Mouse (Mus musculus): Measurements from ENCODE around the gene Gm45713.
"Not testable (repeated sequence)": the region's sequence is repeated elsewhere in the genome, so short reads cannot be mapped to it uniquely, and the experiment has no call there.

Gene Gm45713

DNA sequence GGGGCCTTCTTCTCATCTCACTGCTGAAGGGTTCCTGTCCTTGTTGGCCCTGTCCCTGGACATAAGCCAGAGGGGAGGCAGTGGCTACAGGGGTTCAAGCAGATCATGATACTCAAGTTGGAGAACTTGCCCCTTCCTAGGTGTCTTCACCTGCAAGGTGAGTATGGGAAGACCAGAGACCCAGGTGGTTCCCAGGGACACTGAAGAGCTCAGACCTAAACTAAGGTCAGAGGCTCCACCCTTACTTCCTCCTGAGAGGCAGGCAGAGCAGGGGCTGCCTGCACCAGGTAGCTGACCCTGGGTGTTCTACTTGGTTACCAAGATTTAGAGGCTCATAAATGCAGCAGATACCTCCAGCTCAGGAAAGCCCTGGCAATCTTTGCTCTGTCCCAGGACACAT is 14.1 kb downstream of the Gm45713 start:
- DNase-seq, result no peak

DNA sequence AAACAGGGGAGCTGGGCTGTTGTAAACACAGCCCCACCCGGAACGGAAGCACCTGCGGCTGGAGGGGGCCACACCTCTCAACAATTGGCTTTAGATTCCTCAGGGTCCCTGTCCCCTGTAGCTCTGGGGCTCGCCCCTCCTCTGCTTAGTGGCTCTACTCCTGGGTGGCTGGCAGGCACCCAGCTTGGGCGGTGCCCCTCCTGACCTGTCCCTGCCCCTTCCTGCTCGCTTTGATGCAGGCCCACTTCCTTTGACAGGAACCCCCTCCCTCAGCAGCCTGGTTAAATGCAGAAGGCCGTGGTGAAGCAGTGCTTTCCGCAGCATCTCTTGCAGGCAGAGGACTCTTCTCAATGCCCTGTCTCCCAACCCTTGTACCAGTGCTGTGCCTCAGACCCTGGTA is 14.6 kb downstream of the Gm45713 start:
- peak; percentile 79 for DNase-seq

DNA sequence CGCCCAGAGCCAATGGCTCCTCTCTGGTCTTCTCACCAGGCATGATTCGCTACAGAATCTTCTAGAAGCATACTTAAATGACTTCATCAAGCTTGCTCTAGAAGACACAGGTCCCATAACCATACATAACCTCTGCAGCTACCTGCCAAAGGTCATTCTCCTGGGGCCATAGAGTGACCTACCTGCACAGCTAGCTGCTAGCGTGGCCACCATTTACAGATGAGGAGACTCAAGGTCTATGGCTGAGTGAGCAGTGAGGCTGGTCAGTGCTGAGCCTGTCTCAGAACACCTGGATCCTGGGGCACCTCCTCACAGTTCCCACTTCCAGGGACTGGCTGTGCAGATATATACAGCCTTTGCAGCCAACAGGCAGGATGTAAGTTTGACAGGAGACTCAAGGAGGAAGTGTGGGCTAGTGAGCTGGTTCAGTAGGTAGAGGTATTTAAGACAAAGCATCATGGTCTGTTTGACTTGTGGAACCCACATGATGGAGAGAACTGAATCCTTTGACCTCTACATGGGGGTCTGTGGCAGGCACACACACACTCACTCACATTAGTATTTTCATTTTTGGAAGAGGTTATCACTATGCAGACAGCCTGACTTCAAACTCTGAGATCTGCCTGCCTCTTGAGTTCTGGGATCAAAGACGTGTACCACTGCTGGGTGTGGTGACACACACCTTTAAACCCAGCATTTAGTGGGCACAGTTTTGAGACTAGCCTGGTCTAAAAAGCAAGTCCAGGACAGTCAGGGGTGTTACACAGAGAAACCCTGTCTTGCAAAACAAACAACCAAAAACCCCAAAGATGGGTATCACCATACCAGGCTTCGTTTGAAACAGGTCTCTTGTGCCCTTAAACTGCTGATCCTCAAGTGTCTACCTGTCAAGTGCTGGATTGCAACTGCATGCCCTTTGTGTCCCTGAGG is 16.0 kb downstream of the Gm45713 start:
- no peak for DNase-seq

DNA sequence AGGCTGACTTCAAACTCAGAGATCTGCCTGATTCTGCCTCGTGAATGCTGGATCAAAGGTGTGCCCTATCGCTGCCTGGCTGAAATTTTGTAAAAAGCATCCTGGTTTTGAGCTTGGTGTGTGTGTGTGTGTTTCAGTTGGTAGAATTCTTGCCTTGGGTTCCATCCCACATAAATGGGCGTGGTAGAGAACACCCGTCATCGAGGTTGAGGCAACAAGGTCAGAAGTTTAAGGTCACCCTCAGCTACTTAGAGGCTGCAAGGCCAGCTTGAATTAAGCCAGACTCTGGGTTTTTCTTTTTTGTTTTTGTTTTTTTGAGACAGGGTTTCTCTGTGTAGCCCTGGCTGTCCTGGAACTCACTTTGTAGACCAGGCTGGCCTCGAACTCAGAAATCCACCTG is 17.7 kb downstream of the Gm45713 start:
- no peak for DNase-seq

DNA sequence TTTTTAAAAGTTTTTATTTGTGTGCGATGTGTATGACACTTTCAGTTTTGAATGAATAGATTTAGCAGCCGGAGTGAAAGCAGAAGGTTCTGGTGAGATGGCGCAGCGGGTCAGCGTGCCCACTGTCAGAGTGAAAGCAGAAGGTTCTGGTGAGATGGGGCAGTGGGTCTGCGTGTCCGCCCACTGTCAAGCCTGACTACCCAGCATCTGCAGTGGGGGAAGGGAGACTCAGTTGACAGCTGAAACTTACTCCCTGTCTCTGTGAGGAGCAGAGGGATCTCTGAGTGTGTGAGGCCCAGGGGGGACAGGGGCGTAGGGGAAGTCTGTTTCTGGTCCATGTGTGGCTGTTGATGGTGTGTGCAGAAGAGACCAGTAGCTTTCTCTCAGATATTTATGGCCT is 18.5 kb downstream of the Gm45713 start:
- no peak for DNase-seq

DNA sequence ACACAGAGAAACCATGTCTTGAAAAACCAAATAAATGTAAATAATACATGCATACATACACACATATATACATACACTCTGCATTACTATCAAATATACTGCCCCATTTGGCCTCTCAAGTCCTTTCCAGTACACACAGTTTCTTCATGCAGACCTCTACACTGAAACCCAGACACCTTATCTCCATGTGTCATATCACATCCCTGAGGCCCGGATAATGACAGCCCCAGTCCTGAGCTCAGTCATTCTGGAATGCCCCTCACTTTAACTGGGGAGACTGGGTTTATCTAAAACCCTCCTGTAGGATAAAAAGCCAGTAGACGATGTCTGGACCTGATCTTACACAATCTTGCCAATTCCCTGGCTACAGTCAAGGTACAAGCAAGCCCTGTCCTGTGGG is 22.6 kb downstream of the Gm45713 start:
- DNase-seq, result no peak

DNA sequence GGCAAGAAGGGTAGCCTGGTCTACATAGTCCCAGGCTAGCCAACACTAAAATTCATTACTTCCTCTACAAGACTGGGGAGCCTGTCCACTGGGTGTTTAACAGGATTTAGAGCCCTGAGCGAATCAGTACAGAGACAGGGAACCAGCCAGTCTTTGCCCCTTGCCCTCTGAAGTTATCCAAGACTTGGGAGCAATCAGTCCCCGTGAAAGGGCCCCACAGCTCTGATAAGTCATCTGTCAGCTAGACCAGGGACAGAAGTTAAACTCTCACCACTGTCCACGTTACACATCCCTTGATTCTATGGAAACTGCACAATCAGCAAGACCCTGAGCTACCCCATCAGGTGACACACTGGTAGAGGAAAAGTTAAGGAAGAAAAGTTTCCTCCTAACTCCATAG is 23.5 kb downstream of the Gm45713 start:
- no peak for DNase-seq

DNA sequence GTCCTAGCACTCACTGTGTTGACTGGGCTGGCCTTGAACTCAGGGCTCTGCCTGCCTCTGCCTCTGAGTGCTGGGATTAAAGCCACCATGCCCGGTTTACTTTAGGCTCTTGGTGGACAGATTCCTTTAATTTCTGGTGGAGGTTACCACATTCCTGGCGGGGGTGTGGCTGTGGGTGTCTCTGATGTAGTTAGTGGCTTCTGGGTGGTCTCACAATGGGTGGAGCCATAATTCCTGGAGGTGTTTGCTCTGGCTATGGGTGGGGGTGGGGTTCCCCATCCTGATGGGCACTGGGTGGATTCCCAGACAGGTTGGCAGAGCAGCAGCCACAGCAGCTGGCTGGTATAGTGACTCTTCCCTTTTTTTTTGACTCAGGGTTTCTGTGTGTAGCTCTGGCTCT is 24.1 kb downstream of the Gm45713 start:
- DNase-seq, result no peak

DNA sequence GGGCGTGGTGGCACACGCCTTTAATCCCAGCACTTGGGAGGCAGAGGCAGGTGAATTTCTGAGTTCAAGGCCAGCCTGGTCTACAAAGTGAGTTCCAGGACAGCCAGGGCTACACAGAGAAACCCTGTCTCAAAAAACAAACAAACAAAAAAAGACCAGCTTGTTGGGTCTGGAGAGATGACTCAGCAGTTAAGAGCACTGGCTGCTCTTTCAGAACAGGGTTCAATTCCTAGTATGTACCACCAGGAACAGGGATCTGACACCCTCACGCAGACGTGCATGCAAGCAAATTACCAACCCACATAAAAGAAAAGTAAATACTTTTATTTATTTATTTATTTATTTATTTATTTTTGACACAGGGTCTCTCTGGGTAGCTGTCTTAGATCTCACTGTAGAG is 25.9 kb downstream of the Gm45713 start:
- not testable (repeated sequence) for DNase-seq

DNA sequence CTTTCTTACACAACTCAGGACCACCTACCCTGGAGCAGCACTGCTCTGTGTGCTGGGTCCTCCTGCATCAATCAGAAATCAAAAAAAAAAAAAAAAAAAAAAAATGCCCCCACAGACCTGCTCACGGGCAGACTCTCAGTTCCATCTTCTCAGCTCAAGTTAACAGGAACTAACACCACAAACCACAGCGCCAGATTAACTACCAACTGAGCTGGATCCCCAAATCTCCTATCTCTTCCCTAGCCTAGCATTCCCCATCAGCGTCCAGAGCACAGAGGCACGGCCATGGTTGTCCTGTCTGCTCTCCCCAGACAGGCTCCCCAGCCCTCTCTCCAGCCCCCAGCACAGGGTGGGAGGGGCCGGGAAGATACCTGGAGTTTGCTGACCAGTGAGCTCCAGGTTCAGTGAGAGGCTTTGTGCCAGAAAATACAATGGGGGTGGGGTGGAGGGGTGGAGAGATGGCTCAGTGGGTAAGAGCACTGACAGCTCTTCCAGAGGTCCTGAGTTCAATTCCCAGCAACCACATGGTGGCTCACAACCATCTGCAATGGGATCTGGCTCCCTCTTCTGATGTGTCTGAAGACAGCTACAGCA is 28.9 kb downstream of the Gm45713 start:
- no peak for DNase-seq

DNA sequence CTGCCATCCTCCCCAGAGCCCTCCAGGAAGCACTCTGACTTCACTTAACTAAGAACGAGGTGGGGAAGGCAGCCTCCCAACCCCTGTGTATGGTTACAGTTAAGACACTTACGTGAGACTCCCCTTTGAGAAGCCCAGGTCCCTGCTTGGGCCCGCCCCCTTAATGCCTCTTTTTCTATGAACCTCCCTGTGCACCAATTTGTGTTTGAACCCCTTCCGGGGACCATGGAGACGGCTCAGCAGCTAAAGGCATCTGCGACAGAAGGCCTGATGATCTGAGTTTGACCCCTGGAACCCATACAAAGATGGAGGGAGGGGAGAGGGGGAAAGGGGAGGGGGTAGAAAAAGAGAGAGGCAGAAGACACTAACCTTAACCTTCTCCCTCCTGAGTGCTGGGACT is 29.6 kb downstream of the Gm45713 start:
- no peak for DNase-seq

DNA sequence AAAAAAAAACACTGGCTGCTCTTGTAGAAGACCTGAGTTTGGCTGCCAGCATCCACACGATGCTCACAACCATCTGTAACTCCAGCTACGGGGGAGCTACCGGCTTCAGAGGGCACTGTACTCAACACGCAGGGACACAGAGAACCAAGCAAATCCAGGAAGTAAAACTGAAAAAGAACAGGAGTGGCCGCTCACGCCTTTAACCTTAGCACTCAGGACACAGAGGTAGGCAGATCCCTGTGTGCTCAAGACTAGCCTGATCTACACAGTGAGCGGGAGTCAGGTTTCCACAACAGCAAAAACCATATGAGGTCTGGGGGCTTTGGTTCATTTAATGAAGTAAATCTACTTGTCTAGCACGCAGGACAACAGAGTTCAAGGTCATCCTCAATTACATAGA is 30.5 kb downstream of the Gm45713 start:
- DNase-seq, result no peak

DNA sequence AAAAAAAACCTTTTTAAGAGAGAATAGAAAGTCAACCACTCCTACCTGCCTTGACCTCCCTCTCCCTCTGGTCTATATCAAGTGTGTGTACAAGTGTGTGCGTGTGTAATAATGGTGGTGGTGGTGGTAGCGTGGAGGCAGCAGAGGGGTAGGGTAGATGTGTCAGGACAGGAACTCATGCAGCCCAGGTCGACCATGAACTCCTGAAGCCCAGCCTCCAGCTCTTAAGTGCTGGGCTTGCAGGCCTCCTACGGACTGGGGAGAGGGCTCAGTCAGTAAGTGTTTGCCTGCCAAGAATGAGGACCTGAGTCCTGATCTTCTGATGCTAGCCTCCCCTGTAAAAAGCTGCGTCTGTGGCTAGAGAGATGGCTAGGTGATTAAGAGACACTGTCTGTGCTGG is 31.1 kb downstream of the Gm45713 start:
- DNase-seq, result no peak

DNA sequence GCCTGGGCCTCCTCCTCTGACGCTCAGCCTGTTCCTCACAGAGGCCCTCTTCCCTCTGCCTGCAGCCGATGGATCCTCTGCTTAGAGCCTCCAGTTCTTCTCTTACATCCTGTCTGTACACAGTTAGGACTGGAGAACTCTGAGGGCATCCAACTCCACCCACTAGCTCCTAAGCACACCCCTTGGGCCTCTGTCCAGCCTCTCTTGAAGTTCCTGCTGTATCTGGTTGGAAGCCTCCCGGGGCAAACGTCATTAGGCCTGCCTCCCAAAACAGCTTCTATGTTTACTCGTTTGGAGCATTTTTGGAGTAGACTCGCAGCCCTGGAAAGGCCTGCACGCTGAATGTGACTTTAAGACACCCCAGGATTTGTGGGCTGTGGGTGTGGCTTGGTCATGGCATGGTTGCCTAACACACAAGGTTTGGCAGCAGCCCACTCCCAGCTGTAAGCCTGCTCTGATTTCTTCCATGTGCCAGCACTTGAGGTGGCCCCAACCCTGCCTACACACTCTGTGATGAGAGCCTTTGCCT is 32.3 kb downstream of the Gm45713 start, which contains the start of gene Fcgrt:
TSS of gene Fcgrt (minus strand) at position 200 of the 529 bp plus-strand sequence.
- peak; percentile 95 for DNase-seq

DNA sequence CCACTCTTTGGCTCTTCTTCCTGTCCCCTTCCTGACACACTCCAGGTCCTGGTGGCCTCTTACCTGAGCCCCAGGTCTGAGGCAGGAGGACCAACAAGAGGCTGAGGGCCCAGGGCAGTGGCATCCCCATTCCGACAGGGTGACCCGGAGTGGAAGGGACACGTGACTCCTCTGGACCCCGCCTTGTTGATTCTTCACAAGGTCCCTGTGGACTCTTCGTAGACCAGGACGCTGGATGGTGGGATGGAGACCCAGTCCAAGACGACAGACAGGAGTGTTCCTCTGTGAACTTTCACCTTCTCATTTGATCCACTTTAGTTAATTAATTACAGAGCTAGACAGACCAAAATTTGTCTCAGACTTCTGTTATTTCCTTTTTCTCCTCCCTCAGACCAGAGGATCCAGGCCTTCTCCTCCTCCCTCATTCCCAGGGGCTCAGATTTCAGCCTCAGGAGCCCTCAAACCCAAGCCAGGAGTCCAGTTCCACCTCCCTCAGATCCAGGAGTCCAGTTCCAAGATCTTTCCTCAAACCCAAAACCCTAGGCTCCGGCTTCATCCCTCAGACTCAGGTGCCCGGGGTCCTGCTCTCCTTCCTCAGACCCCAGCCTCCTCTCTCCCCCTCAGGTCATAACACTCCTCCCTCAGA is 33.0 kb downstream of the Gm45713 start:
- DNase-seq, result peak; percentile 66

DNA sequence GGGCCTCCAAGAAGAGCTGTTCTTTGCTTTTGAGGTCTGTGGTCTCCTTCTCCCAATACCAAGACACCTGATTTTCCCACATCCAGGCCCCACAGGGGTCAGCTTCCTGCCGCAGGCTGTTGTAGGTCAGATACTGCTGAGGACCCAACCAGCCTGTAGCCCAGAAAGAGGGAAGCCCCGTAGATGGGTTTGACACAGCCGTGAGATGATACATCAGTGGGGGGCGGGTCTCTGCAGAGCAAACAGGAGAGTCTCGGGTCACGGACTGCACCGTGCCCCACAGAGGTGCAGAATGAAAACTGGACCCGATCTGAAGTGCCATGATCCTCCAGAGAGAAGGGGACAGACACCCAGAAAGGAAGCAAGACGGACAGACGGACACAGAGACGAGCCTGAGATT is 33.6 kb downstream of the Gm45713 start:
- DNase-seq, result no peak

DNA sequence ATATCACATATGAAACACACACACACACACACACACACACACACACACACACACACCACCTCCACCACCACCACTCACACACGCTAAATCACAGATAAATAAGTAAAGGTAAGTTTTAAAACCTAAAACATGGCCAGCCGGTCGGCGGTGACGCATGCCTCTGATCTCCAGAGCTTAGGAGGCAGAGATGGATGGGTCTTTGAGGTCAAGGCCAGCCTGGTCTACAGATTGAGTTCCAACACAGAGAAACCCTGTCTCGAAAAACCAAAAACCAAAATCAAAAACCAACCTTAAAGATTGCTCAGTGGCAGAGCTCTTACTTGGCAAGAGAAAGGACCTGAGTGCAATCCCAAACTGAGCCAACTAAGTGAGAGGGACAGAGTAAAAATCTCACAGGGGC is 36.0 kb downstream of the Gm45713 start:
- DNase-seq, result no peak

DNA sequence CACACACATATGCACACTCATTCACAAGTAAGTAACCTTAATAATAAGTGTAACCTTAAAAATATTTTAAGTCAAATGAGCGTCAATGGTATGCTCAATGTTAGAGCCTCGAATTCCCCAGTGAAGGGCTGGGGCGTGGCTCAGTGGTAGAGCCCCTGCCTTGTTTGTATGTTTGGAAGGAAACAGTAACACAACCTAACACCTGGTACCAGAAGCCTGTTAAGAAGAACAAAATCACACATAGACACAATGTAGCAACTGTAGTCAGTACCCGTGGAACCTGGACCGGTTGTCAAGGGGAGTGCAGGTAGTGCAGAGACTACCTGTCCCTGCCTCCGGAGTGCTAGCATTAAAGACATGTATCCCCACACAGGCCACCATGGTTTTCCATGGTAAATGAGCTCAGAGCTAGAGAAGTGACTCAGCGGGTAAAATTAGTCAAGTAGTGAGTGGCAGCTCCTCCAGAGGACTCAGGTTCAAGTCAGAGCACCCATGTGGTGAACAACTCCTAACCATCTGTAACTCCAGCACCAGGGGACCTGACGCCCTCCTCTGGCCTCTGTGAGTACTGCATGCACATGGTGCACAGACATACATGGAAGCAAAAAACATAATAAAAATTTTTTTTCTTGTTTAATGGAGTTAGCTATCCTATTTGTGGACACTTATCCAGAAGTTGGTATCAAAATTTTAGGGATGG is 37.3 kb downstream of the Gm45713 start:
- DNase-seq, result no peak

DNA sequence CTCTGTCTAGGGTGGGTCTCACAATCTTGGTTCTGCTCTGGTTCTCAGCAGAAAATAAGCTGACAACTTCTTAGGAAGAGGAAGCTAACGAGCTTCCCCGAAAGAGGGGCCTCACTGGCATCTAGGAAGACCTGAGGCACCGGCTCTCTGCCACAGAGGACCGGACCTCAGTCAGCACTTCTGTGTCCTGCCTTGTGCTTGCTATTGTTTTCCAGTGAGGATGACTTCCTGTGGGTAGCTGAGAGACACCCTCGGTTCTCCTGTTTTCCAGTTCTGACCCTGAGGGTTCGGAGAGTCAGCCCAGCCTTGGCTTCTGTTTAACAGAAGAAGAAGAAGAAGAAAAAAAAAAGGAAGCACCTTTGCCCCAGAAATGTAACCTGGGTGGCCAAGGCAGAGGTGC is 38.6 kb downstream of the Gm45713 start:
- no peak for DNase-seq

DNA sequence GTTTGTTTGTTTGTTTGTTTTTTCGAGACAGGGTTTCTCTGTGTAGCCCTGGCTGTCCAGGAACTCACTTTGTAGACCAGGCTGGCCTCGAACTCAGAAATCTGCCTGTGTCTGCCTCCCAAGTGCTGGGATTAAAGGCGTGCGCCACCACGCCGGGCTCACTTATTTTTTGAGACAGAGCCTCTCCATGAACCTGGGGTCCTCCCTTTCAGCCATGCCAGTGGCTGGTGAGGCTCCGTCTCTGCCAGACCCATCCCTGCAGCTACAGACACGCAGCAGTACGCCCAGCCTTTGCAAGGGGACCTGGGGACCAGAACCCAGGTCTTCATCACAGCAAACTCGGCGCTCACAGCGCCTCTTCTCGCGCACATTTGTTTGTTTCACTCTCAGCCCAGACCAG is 40.1 kb downstream of the Gm45713 start:
- not testable (repeated sequence) for DNase-seq

DNA sequence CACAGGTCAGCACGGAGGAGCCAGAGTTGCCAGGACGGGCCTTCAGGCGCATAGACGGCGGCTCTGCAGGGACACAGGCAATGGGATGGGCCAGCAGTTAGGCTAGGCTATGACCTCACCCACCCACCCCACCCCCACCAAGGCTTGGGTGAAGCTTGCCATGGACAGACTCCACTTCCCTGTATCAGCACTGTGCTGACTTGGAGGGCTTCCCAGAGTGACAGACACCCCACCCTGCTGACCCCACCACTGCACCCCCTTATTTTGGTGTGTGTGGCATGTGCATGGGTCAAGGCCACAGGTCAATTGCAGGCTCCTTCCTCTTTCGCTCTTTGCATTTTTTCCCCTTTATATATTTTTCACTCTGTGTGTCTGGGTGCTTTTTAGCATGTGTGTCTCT is 40.7 kb downstream of the Gm45713 start:
- DNase-seq, result no peak

DNA sequence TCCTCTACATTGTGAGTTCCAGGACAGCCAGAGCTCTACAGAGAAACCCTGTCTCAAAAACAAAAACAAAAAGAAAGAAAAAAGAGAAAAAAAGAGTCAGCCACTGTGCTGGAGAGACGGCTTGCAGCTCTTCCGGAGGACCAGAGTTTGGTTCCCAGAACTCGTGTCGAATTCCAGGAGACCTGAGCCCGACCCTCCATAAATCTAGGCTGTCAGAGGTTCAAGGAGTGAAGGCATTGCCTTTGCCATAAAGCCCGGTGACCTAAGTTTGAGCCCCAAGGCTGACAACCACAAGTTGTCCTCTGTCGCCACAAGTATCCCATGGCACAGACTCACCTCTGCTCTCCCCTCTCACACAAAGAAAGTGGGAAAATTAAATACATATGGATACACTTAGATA is 41.9 kb downstream of the Gm45713 start:
- DNase-seq, result peak; percentile 54

DNA sequence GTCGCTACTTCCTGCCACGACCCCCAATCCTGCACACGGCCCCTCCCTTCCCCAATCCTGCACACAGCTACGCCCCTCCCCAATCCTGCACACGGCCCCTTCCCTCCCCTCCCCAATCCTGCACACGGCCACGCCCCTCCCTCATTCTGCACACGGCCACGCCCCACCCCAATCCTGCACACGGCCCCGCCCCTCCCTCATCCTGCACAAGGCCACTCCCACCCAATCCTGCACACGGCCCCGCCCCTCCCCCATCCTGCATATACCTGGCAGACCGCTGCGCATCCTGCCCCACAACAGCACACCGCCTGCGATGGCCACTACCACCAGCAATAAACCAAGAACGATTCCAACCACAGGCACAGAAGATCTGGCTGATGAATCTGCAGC is 42.5 kb downstream of the Gm45713 start:
- DNase-seq, result peak; percentile 56

All from kidney, postnatal 10 days (tissue).